Mouse (Mus musculus): ENCODE data around the gene Cd40lg.

Gene Cd40lg

DNA sequence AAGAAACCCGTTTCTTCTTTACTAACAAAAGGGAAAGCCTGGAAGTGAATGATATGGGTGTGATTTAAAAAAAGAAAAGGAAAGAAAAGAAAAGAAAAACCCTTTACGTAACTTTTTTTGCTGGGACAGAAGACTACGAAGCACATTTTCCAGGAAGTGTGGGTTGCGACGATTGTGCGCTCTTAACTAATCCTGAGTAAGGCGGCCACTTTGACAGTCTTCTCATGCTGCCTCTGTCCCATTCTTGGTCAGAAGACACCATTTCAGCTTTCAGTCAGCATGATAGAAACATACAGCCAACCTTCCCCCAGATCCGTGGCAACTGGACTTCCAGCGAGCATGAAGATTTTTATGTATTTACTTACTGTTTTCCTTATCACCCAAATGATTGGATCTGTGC, at the start of gene Cd40lg:
Gene Cd40lg, plus strand, starts transcription at position 268 of the 400 bp plus-strand sequence.
- DNase-seq (ENCODE audit: low spot score in 2 of 2): no peak

DNA sequence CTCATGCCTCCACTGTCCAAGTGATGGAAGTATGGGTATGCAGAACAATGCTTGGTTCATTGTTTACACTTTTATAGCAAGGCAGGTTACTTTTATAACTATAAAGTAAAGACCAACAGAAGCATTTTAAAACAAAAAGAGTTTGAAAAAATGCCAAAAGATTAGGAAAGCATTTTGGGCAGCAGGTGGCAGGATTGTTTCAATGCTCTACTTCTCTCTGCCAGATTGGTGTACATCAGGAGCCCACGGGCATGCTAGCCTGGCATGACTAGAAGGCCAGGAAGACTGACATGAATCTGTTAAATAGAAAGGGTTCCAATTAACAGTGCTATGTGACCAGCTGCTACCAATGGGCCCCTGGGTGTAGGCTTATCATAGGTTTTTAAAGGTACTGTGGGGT, 45.4 kb upstream of the Cd40lg start:
- no peak for DNase-seq (ENCODE audit: low spot score in 2 of 2)

DNA sequence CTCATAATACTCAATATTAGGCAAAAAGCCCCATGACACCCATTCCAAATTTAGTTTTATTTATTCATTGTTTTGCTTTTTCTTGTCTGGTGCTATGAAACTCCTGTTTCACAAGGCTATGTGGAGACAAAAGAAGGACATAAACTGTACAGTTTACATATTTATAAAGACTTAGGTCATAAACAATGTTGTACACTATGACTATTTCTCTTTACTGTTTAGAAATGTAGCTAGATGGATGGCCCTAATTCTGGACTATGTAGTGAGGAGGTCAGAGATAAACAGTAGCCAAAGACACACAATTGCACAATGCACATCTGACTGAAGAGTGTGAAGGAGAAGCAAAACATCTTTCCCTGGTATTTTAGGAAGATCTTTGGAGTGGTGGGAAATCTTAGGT, 40.7 kb upstream of the Cd40lg start:
- no peak for DNase-seq (ENCODE audit: low spot score in 2 of 2)

DNA sequence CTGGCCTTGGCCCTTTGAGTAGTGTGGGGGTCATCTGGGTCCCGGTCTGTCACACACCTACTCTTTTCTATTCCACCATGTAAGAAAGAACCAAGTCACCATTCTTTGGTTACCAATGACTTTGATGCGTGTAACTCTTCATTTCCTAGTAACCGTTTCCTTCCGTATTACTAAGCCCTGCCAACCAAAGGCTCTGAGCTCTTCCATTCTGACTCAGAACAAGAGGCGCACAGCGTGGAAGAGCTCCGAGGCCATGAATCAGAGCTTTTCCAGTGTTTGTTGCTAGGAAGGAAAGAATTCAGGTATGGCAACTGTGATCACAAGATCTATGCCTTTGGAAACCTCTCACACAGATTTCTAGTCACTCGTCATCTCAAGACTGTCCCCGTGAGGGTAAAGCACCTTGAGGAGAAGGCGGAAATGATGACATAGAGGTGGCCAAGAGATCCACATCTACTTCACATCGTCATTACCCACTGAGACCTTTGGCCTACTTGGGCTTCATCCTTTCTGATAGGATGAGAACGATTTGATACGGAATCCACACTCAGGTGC, 34.6 kb upstream of the Cd40lg start:
- no peak for DNase-seq (ENCODE audit: low spot score in 2 of 2)

DNA sequence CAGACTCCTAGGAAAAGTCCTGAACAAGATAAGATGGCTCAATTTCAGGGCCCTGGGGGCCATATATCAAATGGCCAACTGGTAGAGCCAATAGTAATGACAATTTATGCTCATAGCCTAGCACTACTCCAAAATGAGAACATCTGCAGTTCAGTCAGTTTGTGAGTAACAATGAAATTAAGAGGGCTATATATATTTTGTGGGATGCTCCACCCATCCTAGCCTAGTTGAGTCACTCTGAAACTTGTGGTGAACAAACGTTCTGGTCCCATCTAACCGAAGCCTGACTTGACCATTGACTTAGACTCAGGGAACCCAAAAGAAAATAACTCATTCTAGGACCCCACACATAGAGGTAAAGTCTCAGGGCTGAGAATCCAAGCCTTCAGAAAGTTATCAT, 29.5 kb upstream of the Cd40lg start:
- no peak for DNase-seq (ENCODE audit: low spot score in 2 of 2)

DNA sequence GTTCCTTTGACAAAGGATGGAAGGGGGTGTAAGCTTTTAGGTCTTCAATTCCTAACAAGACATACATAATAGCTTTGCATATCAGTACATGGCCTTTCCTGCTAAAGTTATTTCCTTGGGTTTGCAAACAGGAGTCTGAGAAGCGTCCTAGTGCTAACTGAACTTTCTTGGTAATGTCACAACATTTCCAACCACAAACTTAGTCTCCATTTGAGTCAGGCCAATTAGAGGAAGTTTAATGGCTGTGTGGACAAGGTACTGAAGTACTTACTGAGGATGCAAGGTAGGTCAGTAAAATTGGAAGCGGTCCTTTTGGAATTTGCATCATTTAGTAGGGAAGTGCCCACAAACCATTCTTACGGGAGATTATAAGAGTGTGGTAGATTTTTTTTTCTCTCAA, 28.6 kb upstream of the Cd40lg start:
- DNase-seq (ENCODE audit: low spot score in 2 of 2): no peak

DNA sequence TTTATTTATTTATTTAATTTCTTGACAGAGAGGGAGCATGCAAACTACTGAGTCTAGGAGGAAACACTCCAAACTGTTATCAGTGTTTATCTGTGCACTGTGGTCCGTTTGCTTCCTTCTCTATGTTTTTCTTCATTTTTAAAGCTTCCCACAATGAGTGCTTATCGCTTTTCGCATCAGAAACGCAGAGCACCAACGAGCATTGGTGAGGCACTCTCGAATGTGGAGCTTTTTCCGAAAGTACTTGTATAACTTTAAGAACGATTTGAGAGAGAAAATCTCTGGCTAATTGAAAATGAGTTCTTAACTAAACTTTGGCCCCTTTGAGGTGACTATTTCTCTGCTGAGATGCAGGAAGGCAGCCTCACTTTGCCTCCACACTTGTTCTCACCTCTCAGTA, 24.6 kb upstream of the Cd40lg start:
- DNase-seq (ENCODE audit: low spot score in 2 of 2): no peak

DNA sequence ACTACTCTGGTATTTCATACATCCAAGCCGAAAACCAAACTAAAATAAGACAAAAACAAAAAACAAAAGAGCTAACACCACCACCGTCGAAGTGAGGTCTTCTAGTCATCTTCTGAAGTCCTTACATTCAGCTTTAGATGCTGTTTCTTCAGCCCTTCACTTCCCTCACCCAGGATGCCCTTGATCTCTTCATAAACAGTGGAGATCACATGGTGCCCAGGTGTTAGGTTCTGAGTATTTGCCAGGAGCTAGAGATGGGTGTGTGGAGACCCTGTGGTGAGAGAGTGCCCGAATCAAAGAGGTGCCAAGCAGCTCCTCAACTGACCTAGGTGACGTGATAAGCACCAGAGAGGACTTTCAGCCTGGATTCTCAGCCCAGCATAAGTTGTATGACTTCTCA, 22.6 kb upstream of the Cd40lg start:
- DNase-seq (ENCODE audit: low spot score in 2 of 2): peak; percentile 2 to 4

DNA sequence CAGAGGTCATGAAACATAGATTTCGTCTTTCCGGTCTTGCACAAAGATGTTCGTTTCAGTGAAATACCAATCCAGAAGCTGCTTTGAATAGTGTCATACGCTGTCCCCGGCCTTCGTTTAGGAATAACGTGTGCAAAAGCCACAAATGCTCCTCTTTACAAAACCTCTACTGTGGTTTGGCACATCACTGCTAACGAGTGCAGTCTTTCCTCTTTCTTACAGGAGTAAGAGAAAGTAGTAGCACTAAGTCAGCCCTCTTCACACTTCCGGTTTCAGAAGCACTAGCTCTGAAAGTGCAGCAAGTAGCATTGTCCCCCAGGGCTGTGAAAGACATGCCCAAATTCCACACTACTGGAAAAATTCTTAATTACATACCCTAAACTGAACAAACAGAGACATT, 15.6 kb upstream of the Cd40lg start:
- DNase-seq (ENCODE audit: low spot score in 2 of 2): peak; percentile 12 to 27

DNA sequence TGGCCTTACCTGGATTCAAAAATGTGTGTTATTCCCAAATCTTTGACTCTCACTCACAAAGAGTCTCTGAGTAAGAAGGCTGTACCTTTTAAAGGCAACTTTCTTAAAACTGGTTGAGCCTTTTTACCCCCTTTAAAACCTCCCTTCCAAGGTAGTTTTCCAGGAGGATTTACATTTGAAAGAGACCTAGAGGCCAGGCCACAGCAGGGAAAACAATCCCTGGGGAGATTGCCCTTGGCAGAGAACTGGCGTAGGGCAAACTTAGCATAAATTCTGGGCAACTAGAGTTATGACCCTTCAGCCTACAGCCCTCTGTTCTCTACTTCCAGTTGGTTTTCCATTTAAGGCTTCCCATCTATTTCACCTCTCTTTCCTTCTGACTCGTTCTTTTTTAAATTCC, 13.9 kb upstream of the Cd40lg start:
- no peak for DNase-seq (ENCODE audit: low spot score in 2 of 2)

DNA sequence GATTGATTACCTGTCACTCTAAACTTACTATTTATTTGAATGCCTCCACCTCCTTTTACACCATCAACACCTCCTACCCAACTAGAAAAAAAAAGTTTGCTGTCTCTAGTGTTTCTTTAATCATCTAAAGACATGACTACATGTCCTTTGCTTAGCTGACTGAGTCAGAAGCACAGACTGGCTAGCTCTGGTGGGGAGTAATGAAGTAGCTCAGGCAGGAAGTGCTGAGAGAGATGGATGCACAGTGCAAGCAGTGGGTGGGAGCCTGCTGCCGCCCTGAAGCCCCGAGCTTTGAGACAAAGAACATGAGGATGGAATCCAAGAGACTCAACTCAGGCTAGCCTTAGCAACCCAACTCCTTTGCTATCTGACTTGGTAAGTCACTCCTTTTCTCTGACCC, 11.5 kb upstream of the Cd40lg start:
- DNase-seq (ENCODE audit: low spot score in 2 of 2): no peak

DNA sequence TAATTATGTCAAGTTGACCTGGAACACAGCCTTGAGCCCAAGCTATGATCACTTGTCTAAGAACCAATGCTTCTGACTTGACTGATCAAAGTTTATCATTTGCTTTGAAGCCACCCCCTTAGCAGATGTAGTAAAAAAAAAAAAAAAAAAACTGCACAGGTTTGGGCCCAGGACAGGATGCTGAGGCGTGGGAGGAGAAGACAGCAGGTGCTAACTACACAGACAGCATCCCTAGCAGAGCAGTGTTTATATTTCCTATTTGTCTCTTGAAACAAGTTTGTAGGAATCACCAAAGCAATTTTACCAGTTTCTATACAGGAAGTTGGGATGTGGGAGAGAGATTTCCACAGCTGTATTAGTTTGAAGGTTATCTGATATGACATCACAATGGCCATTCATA, 1.4 kb upstream of the Cd40lg start:
- DNase-seq (ENCODE audit: low spot score in 2 of 2): no peak

DNA sequence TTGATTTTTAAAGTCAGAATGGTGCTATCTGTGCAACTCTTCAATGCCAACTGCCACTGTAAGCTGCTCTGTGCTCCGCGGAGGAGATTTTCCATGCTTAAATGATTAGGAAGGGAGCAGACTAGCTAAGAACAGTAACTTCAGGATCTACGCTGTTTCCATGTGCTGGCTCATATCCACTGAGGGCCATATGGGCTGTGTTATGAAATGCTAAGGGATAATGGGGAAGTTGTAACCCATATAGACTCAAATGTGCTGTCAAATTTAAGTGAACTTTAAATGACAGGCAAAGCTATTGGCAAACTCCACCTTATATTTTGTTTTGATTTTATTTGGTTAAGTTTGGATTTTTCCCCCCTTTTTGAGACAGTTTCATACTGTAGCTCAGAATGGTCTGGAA, 919 bp downstream of the Cd40lg start:
- DNase-seq (ENCODE audit: low spot score in 2 of 2): no peak

DNA sequence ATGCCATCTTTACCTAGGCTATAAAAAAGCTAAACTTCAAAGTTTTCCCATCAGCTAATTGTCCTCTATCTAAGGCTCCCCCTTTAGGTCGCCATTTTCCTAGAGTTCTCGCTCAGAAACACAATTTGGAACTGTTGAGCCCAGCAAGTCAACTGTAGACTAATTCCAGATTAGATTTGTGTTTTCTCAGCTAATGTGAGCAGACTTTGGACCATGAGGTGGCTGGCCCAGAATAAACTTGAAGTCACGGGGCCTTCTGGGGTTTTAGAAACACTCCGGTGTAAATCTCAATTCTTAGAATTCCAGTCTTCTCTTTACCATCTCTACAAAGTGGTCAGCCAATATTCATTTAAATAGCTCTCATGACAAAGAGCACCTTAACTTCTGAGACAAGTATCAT, 3.6 kb downstream of the Cd40lg start:
- no peak for DNase-seq (ENCODE audit: low spot score in 2 of 2)

DNA sequence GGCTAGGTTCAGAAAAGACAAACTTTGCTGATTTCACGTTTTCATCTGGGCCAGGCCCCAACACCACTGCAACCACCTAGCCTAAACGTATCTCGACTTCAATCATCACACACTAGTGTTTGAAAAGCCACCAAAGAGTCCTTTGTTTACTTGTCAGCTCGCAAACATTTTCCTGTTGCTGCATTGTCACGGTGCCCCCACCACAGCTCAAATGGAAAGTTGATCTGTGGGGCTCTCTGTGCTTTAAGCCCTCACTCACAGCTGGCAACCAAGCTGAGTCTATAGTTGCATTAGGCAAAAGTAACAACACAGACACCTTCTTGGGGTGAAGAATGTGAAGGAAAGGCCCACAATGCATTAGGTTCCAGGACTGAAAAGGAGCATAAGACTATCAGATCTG, 4.3 kb downstream of the Cd40lg start:
- no peak for DNase-seq (ENCODE audit: low spot score in 2 of 2)

DNA sequence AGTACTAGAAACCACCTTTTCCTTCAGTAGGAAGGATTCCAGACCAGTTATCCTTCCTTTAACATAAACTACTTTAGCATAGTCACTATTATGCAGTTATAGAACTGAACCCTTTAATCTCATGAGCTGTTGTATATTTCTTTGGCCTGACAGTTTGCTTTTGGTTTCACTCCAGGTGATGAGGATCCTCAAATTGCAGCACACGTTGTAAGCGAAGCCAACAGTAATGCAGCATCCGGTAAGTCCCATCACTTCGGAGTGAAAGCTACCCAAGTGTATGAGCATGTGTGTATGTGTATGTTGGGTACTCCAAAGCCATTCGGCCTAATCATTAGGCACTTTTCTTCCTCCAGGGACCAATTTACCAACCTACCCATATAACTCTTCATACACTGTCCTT, 7.6 kb downstream of the Cd40lg start:
- no peak for DNase-seq (ENCODE audit: low spot score in 2 of 2)

DNA sequence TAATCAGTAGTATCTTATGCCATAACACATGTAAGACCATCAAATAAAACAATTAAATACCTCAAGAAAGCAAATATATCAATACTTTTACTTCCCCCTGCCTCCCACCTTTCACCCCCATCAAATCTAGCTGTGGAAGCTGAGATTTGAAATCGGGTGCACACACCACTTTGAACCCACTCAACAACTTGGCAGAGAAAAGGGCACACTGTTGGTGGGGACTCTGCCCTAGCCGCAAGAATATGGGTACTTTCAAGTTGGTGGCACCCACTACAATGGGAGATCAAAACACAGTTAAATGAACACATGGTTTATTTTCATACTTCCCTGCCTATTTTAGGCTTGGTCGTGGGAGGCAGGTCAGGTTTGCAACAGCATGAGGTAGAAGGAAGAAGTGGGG, 9.9 kb downstream of the Cd40lg start:
- peak; percentile 19 for DNase-seq (ENCODE audit: low spot score in 2 of 2)

DNA sequence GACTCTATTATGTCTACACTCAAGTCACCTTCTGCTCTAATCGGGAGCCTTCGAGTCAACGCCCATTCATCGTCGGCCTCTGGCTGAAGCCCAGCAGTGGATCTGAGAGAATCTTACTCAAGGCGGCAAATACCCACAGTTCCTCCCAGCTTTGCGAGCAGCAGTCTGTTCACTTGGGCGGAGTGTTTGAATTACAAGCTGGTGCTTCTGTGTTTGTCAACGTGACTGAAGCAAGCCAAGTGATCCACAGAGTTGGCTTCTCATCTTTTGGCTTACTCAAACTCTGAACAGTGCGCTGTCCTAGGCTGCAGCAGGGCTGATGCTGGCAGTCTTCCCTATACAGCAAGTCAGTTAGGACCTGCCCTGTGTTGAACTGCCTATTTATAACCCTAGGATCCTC, 11.4 kb downstream of the Cd40lg start:
- no peak for DNase-seq (ENCODE audit: low spot score in 2 of 2)

DNA sequence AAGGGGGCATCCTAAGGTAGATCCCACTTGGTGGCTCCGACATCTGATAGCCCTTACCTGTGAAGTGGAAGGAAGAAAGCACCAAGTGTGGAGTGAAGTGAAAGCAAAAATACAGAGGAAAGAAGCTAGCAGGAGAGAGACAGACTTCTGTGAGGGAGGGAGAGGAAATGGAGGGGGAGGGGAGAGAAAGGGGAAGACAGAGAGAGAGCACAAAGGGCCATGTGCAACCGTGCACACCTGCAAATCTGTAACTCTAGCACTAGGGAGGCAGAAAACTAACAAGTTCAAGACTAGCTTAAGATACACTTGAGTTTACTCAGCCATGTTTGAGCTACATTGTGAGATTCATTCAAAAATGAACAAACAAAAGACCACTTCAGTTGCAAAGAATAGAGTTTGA, 16.2 kb downstream of the Cd40lg start:
- DNase-seq (ENCODE audit: low spot score in 2 of 2): peak; percentile 45 to 57

DNA sequence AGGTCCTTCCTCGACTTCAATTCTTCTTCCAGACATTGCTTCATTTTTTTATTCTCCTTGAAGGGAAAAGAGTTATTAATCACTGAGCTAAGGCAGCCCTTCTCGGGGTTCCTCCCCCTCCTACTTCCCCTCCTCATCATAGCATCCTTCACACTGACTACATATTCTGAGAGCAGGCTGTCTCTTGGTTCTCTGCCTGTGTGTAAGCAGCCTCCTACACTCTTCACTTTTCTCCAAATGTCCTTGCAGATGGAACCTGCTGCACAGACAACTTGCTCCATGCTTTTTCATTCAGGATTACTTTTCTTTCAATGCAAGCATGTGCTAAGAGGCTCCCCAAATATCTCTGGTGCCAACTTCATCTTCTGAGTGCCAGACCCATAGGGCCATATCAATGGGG, 21.7 kb downstream of the Cd40lg start:
- DNase-seq (ENCODE audit: low spot score in 2 of 2): no peak

DNA sequence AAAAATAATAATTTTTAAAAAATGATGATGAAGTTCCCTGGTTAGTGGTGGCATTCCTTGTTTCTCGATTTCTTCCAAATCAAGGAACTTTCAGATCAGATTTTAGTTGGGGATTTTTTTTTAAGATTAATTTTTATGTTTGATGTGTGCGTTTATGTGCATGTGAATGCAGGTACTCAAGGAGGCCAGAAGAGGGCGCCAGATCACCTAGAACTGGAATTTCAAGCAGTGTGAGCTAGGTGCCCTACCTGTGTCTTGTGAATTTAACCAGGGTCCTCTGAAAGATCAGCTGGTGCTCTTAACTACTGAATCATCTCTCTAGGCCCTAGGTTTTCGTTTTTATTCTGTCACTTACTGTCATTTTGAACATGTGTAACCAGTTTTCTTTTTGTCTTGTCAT, 24.0 kb downstream of the Cd40lg start:
- no peak for DNase-seq (ENCODE audit: low spot score in 2 of 2)

DNA sequence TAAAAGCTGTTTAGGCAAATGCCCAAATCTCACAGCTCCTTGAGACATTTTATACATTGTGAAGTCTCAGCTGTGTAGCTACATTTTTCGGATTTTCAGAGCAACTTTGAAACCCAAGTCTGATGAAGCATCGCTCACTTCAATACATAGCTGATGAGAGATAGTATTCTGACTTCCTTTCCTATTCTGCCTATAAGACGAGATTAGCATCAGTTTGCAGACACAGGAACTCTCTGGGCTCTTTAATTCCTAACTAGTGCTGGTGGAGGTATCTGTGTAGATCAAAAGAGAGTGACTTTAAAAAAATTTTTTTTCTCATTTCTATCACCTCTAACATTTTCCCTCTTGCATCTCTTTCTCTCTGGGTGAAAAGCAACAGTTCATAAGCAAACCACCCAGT, 26.6 kb downstream of the Cd40lg start:
- DNase-seq (ENCODE audit: low spot score in 2 of 2): no peak

DNA sequence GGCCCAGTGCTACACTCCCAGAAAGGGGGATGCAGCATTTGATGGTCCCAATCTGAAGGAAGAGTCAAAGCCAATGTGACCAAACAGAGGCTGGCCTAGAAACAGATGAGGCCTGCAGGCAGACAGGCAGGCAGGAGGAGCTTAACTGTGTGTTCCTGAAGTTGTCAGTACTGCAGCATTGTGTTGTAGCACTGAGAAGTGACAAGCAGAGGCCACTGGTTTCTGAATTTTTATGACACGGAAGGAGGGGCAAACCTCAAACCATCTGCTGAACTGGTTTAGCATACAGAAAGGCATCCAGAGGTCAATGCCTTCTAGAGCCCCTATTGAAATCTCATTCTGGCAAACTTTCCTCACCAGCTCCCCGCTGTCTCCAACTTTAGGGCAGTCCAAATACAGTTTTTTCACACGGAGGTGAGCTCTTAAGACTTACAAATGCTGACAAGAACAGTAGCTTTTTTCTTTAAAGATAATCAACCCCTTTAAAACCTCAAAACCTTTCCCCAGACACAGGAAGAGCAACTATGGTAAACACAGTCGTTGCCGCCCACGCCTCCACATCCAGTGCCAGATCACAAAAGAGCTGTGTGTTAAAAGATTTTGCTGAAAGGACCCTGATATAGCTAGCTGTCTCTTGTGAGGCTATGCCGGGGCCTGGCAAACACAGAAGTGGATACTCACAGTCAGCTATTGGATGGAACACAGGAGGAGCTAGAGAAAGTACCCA, 41.5 kb downstream of the Cd40lg start:
- peak in 1 of 2 experiments; percentile 5 for DNase-seq (ENCODE audit: low spot score in 2 of 2)

DNA sequence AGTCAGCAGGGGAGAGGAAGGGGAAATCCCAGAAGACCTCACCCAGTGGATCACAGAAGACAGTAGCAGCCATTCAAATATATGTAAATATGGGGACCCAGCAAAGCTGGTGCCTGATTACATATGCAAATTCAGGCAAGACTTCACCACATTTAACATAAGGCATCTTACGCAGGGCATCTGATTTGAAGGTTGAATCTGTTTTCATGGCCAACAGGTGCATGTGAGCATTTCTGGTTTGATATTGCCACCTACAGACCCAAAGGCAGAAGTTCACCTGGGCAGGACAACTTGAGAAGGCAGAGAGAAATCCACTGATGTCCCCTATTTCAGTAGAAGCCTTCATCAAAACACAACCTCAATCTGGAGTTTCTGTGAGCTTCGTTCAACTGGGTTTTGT, 48.8 kb downstream of the Cd40lg start:
- peak; percentile 2 to 6 for DNase-seq (ENCODE audit: low spot score in 2 of 2)

All from spleen, postnatal 36 days (tissue).